Mouse (Mus musculus) liver, adult 2 months (tissue): ENCODE measurements around the gene Nck2. TPM values are rescaled to one million over a fixed set of nuclear protein-coding genes. Genes with fewer than 3 reads are reported as not detected.

Source experiments
- DNase-seq: peaks from one replicate; pipeline ENCODE4 v3.0.0-alpha.2; 2011; ENCODE audit warnings: low read depth, low spot score; ENCODE audit errors: extremely low read depth
- H3K27ac ChIP-seq: fragments of 200-500 bp; replicated peaks from 2 replicates; pipeline ENCODE4 v1.5.1; 2012; ENCODE audit warnings: low read depth, mild to moderate bottlenecking, control low read depth, inconsistent platforms, low read length; ENCODE audit not compliant: insufficient read depth
- H3K27me3 ChIP-seq: fragments of 200-500 bp; 2 replicates; pipeline ENCODE4 v1.6.1; 2012; ENCODE audit warnings: mild to moderate bottlenecking, moderate library complexity, low read length, inconsistent platforms; ENCODE audit not compliant: control insufficient read depth, insufficient read depth
- H3K36me3 ChIP-seq: fragments of 200-500 bp; 2 replicates; pipeline ENCODE4 v1.6.1; 2012; ENCODE audit warnings: low read length, inconsistent platforms; ENCODE audit not compliant: control insufficient read depth, insufficient read depth
- H3K4me1 ChIP-seq: fragments of 200-500 bp; 2 replicates; pipeline ENCODE4 v1.6.1; 2011; ENCODE audit warnings: low read length; ENCODE audit not compliant: control insufficient read depth, insufficient read depth
- H3K4me3 ChIP-seq: fragments of 200-500 bp; 2 replicates; pipeline ENCODE4 v1.5.1; 2011; ENCODE audit warnings: low read depth, mild to moderate bottlenecking, control low read depth, low read length, moderate library complexity; ENCODE audit not compliant: insufficient read depth
- H3K79me2 ChIP-seq: fragments of 200-500 bp; 2 replicates; pipeline ENCODE4 v1.6.1; 2012; ENCODE audit warnings: inconsistent platforms, mild to moderate bottlenecking, low read length, moderate library complexity; ENCODE audit not compliant: control insufficient read depth, insufficient read depth
- H3K9ac ChIP-seq: fragments of 200-500 bp; 2 replicates; pipeline ENCODE4 v1.6.1; 2012; ENCODE audit warnings: low read depth, mild to moderate bottlenecking, control low read depth, inconsistent platforms, low read length
- CTCF ChIP-seq: fragments of 200-500 bp; IDR thresholded peaks from 2 replicates; pipeline ENCODE4 v1.5.1; 2011; ENCODE audit warnings: low read depth, low read length, control low read depth
- POLR2A ChIP-seq: fragments of 200-500 bp; IDR thresholded peaks from 2 replicates; pipeline ENCODE4 v1.6.1; 2011; ENCODE audit warnings: low read length, control low read depth; ENCODE audit not compliant: insufficient read depth; ENCODE audit errors: extremely low read depth
- WGBS: fragments of 180-500 bp; shearing (Covaris S2); methylation state at CpG from one replicate; pipeline ENCODE4 v1.1.7; 2018; 5-methylcytosine and 5-hydroxymethylcytosine counted together
- polyA plus RNA-seq: library from polyadenylated mRNA; depleted of rRNA; stranded (reverse); fragments of >200 nt; gene quantifications from 2 replicates; pipeline ENCODE4 v1.2.3, GENCODE M21; 2012
- total RNA-seq: library from RNA; depleted of rRNA; stranded (reverse); fragments of >200 nt; gene quantifications from 2 replicates; pipeline ENCODE4 v1.2.3, GENCODE M21; 2014

Gene Nck2
- total and polyA plus RNA-seq, 2 experiments, result 2.5 to 3.0 TPM

- Histone ChIP-seq H3K36me3 (no peaks in the 10 kb centered on the region), H3K9ac (no peak overlapping the region), H3K4me3 (no peak overlapping the region), H3K27me3 (no peaks in the 10 kb centered on the region), H3K4me1 (peaks cover 3% of the 10 kb centered on the region; the same call in 1 of the 2 replicates), H3K27ac (no peak overlapping the region), H3K79me2 (peaks cover 3% of the 10 kb centered on the region; the same call in 1 of the 2 replicates)
- TF ChIP-seq CTCF (no peak), POLR2A (no peak)
- DNase-seq, result no peak
- WGBS, result 79% methylated on average over 1 of the region's 1 CpGs
These were observed 6.4 kb downstream of the Nck2 start for GRCm38 (mm10) chr1:43450811-43451210.

- TF ChIP-seq CTCF (no peak), POLR2A (no peak)
- Histone ChIP-seq H3K9ac (no peak overlapping the region), H3K4me1 (no peaks in the 10 kb centered on the region), H3K4me3 (no peak overlapping the region), H3K27ac (no peak overlapping the region), H3K79me2 (peaks cover 3% of the 10 kb centered on the region; the same call in 1 of the 2 replicates), H3K36me3 (no peaks in the 10 kb centered on the region), H3K27me3 (no peaks in the 10 kb centered on the region)
- 95% methylated on average over 3 of the region's 3 CpGs for WGBS
- DNase-seq, result no peak
These were observed 9.3 kb downstream of the Nck2 start for GRCm38 (mm10) chr1:43453683-43454082.

GRCm38 (mm10) chr1:43454741-43455140, 10.4 kb downstream of the Nck2 start:
- no peak for DNase-seq
- TF ChIP-seq POLR2A (no peak), CTCF (no peak)
- Histone ChIP-seq H3K27me3 (no peaks in the 10 kb centered on the region), H3K4me3 (no peak overlapping the region), H3K9ac (no peak overlapping the region), H3K4me1 (no peaks in the 10 kb centered on the region), H3K36me3 (no peaks in the 10 kb centered on the region), H3K79me2 (peaks cover 3% of the 10 kb centered on the region; the same call in 1 of the 2 replicates), H3K27ac (no peak overlapping the region)
- WGBS, result 85% methylated on average over 8 of the region's 8 CpGs

GRCm38 (mm10) chr1:43455196-43455595, 10.8 kb downstream of the Nck2 start:
- WGBS, result 67% methylated on average over 1 of the region's 1 CpGs
- H3K9ac ChIP-seq, result no peak overlapping the region
- H3K27ac ChIP-seq, result no peak overlapping the region
- H3K79me2 ChIP-seq, result peaks cover 3% of the 10 kb centered on the region; the same call in 1 of the 2 replicates
- no peaks in the 10 kb centered on the region for H3K36me3 ChIP-seq
- no peaks in the 10 kb centered on the region for H3K27me3 ChIP-seq
- H3K4me1 ChIP-seq, result no peaks in the 10 kb centered on the region
- no peak for TF ChIP-seq POLR2A
- no peak for TF ChIP-seq CTCF
- DNase-seq, result no peak
- H3K4me3 ChIP-seq, result no peak overlapping the region

- no peaks in the 10 kb centered on the region for H3K36me3 ChIP-seq
- no peak overlapping the region for H3K9ac ChIP-seq
- DNase-seq, result no peak
- no peaks in the 10 kb centered on the region for H3K4me1 ChIP-seq
- no peaks in the 10 kb centered on the region for H3K27me3 ChIP-seq
- H3K4me3 ChIP-seq, result no peak overlapping the region
- peaks cover 6% of the 10 kb centered on the region; the same call in 1 of the 2 replicates for H3K79me2 ChIP-seq
- TF ChIP-seq CTCF, result no peak
- TF ChIP-seq POLR2A, result no peak
- no peak overlapping the region for H3K27ac ChIP-seq
- WGBS, result 80% methylated on average over 7 of the region's 7 CpGs
These were observed 12.8 kb downstream of the Nck2 start for GRCm38 (mm10) chr1:43457012-43457766.

GRCm38 (mm10) chr1:43460468-43460867, 16.1 kb downstream of the Nck2 start:
- Histone ChIP-seq H3K27ac (no peak overlapping the region), H3K4me3 (no peak overlapping the region), H3K4me1 (peaks cover 2% of the 10 kb centered on the region; the same call in 1 of the 2 replicates), H3K9ac (no peak overlapping the region), H3K79me2 (peaks cover 3% of the 10 kb centered on the region; the same call in 1 of the 2 replicates), H3K36me3 (no peaks in the 10 kb centered on the region), H3K27me3 (no peaks in the 10 kb centered on the region)
- DNase-seq, result no peak
- TF ChIP-seq POLR2A, result no peak
- no peak for TF ChIP-seq CTCF
- WGBS, result 97% methylated on average over 5 of the region's 5 CpGs
